Mouse (Mus musculus) neural tube, embryonic 15.5 days (tissue): ENCODE measurements around the gene Armh3. TPM values are rescaled to one million over a fixed set of nuclear protein-coding genes. Genes with fewer than 3 reads are reported as not detected.

Source experiments
- ATAC-seq: fragments of 200-750 bp; cut with Nextera tagmentation; 2 replicates; pipeline ENCODE4 v1.8.0; 2017; ENCODE audit warnings: mild to moderate bottlenecking, moderate TSS enrichment, moderate library complexity; ENCODE audit not compliant: low FRiP score
- H3K27ac ChIP-seq: fragments of 300-500 bp; sonication (generic); replicated peaks from 2 replicates; pipeline ENCODE4 v1.5.1; 2015; ENCODE audit warnings: mild to moderate bottlenecking, inconsistent platforms
- H3K27me3 ChIP-seq: fragments of 300-500 bp; sonication (generic); replicated peaks from 2 replicates; pipeline ENCODE4 v1.6.1; 2015; ENCODE audit warnings: inconsistent platforms
- H3K36me3 ChIP-seq: fragments of 300-500 bp; sonication (generic); 2 replicates; pipeline ENCODE4 v1.6.1; 2015; ENCODE audit warnings: inconsistent platforms
- H3K4me1 ChIP-seq: fragments of 300-500 bp; sonication (generic); 2 replicates; pipeline ENCODE4 v1.6.1; 2015; ENCODE audit warnings: inconsistent platforms
- H3K4me2 ChIP-seq: fragments of 300-500 bp; sonication (generic); 2 replicates; pipeline ENCODE4 v1.6.1; 2015; ENCODE audit warnings: inconsistent platforms, mild to moderate bottlenecking, moderate library complexity
- H3K4me3 ChIP-seq: fragments of 300-500 bp; sonication (generic); replicated peaks from 2 replicates; pipeline ENCODE4 v1.5.1; 2015; ENCODE audit warnings: mild to moderate bottlenecking, inconsistent platforms
- H3K9ac ChIP-seq: fragments of 300-500 bp; sonication (generic); replicated peaks from 2 replicates; pipeline ENCODE4 v1.6.1; 2015; ENCODE audit warnings: mild to moderate bottlenecking, inconsistent platforms
- H3K9me3 ChIP-seq: fragments of 300-500 bp; sonication (generic); replicated peaks from 2 replicates; pipeline ENCODE4 v1.6.1; 2016; ENCODE audit warnings: inconsistent platforms
- WGBS: fragments of 180-500 bp; shearing (Covaris S2); methylation state at CpG from one replicate; pipeline ENCODE4 v1.1.7; 2015; ENCODE audit warnings: mixed read lengths; 5-methylcytosine and 5-hydroxymethylcytosine counted together
- polyA plus RNA-seq: library from polyadenylated mRNA; unstranded; fragments of >200 nt; fragmentation: Nextera tagmentation; extraction: Ambion mirVana; gene quantifications from 2 replicates; pipeline ENCODE4 v1.2.1, GENCODE M21; 2015

The Armh3 gene
- polyA plus RNA-seq, 1 experiment from 2014 or later = 20.5 TPM

- Histone ChIP-seq H3K27me3 (no peaks in the 10 kb centered on the region), H3K27ac (0 out of 2 replicates have a peak overlapping the region, but pooled peaks have one; percentile 30), H3K4me1 (0 out of 2 replicates have a peak, but pooled peaks cover 5% of the 10 kb centered on the region), H3K4me2 (no peak overlapping the region), H3K4me3 (no peak overlapping the region), H3K9ac (no peak overlapping the region), H3K36me3 (0 out of 2 replicates have a peak, but pooled peaks cover 2% of the 10 kb centered on the region), H3K9me3 (no peaks in the 10 kb centered on the region)
- ATAC-seq = no peak
- 65% methylated on average over 4 of the region's 4 CpGs for WGBS
Observed at GRCm38 (mm10) chr19:45916461-45916860, 81.8 kb downstream of the Armh3 start.

- no peak overlapping the region for H3K27ac ChIP-seq
- 59% methylated on average over 3 of the region's 3 CpGs for WGBS
- no peaks in the 10 kb centered on the region for H3K36me3 ChIP-seq
- H3K4me1 ChIP-seq = 0 out of 2 replicates have a peak, but pooled peaks cover 5% of the 10 kb centered on the region
- no peaks in the 10 kb centered on the region for H3K27me3 ChIP-seq
- no peak overlapping the region for H3K4me2 ChIP-seq
- H3K4me3 ChIP-seq = no peak overlapping the region
- no peak overlapping the region for H3K9ac ChIP-seq
- ATAC-seq = no peak
- no peaks in the 10 kb centered on the region for H3K9me3 ChIP-seq
Observed at GRCm38 (mm10) chr19:45916026-45916425, 82.3 kb downstream of the Armh3 start.

- H3K9ac ChIP-seq = no peak overlapping the region
- H3K27me3 ChIP-seq = no peaks in the 10 kb centered on the region
- no peaks in the 10 kb centered on the region for H3K36me3 ChIP-seq
- no peaks in the 10 kb centered on the region for H3K4me1 ChIP-seq
- 42% methylated on average over 5 of the region's 5 CpGs for WGBS
- no peak for ATAC-seq
- H3K4me2 ChIP-seq = no peak overlapping the region
- no peak overlapping the region for H3K4me3 ChIP-seq
- no peaks in the 10 kb centered on the region for H3K9me3 ChIP-seq
- H3K27ac ChIP-seq = no peak overlapping the region
Observed at GRCm38 (mm10) chr19:45913036-45913435, 85.3 kb downstream of the Armh3 start.

GRCm38 (mm10) chr19:45912376-45912775 is 85.9 kb downstream of the Armh3 start:
- Histone ChIP-seq H3K9me3 (no peaks in the 10 kb centered on the region), H3K27me3 (no peaks in the 10 kb centered on the region), H3K9ac (no peak overlapping the region), H3K27ac (no peak overlapping the region), H3K36me3 (peaks cover 2% of the 10 kb centered on the region; the same call in 1 of the 2 replicates), H3K4me3 (no peak overlapping the region), H3K4me2 (no peak overlapping the region), H3K4me1 (no peaks in the 10 kb centered on the region)
- ATAC-seq = no peak
- 94% methylated on average over 6 of the region's 6 CpGs for WGBS

GRCm38 (mm10) chr19:45911236-45912025 is 86.9 kb downstream of the Armh3 start:
- no peak overlapping the region for H3K4me3 ChIP-seq
- no peak overlapping the region for H3K27ac ChIP-seq
- H3K36me3 ChIP-seq = peaks cover 8% of the 10 kb centered on the region; the same call in 1 of the 2 replicates
- ATAC-seq = no peak
- 88% methylated on average over 10 of the region's 10 CpGs for WGBS
- H3K9me3 ChIP-seq = no peaks in the 10 kb centered on the region
- no peak overlapping the region for H3K4me2 ChIP-seq
- H3K9ac ChIP-seq = no peak overlapping the region
- H3K4me1 ChIP-seq = no peaks in the 10 kb centered on the region
- H3K27me3 ChIP-seq = no peaks in the 10 kb centered on the region

- WGBS = 96% methylated on average over 3 of the region's 3 CpGs
- Histone ChIP-seq H3K36me3 (peaks cover 9% of the 10 kb centered on the region; the same call in 1 of the 2 replicates), H3K27ac (no peak overlapping the region), H3K4me3 (no peak overlapping the region), H3K27me3 (no peaks in the 10 kb centered on the region), H3K9ac (no peak overlapping the region), H3K4me2 (no peak overlapping the region), H3K4me1 (peaks cover 4% of the 10 kb centered on the region; the same call in 1 of the 2 replicates), H3K9me3 (no peaks in the 10 kb centered on the region)
- ATAC-seq = no peak
Observed at GRCm38 (mm10) chr19:45908246-45908645, 90.0 kb downstream of the Armh3 start.

- Histone ChIP-seq H3K9me3 (no peaks in the 10 kb centered on the region), H3K4me3 (no peak overlapping the region), H3K27me3 (no peaks in the 10 kb centered on the region), H3K4me1 (peaks cover 8% of the 10 kb centered on the region), H3K4me2 (no peak overlapping the region), H3K9ac (no peak overlapping the region), H3K27ac (no peak overlapping the region), H3K36me3 (peaks cover 9% of the 10 kb centered on the region; the same call in 1 of the 2 replicates)
- no peak for ATAC-seq
- WGBS = 96% methylated on average over 6 of the region's 6 CpGs
Observed at GRCm38 (mm10) chr19:45907416-45907815, 90.9 kb downstream of the Armh3 start.

GRCm38 (mm10) chr19:45903861-45904260 is 94.4 kb downstream of the Armh3 start:
- Histone ChIP-seq H3K27me3 (no peaks in the 10 kb centered on the region), H3K4me3 (no peak overlapping the region), H3K4me2 (no peak overlapping the region), H3K4me1 (peaks cover 14% of the 10 kb centered on the region), H3K36me3 (peaks cover 9% of the 10 kb centered on the region; the same call in 1 of the 2 replicates), H3K9ac (no peak overlapping the region), H3K27ac (no peak overlapping the region), H3K9me3 (no peaks in the 10 kb centered on the region)
- no peak for ATAC-seq
- WGBS = 66% methylated on average over 3 of the region's 3 CpGs

GRCm38 (mm10) chr19:45902390-45903035 is 95.8 kb downstream of the Armh3 start:
- H3K27me3 ChIP-seq = no peaks in the 10 kb centered on the region
- peaks cover 14% of the 10 kb centered on the region for H3K4me1 ChIP-seq
- H3K36me3 ChIP-seq = peaks cover 8% of the 10 kb centered on the region; the same call in 1 of the 2 replicates
- 51% methylated on average over 8 of the region's 8 CpGs for WGBS
- no peak overlapping the region for H3K9ac ChIP-seq
- H3K4me2 ChIP-seq = no peak overlapping the region
- no peak overlapping the region for H3K27ac ChIP-seq
- no peak for ATAC-seq
- no peaks in the 10 kb centered on the region for H3K9me3 ChIP-seq
- H3K4me3 ChIP-seq = no peak overlapping the region

- H3K4me1 ChIP-seq = peaks cover 14% of the 10 kb centered on the region
- no peak overlapping the region for H3K27ac ChIP-seq
- 91% methylated on average over 5 of the region's 5 CpGs for WGBS
- H3K4me2 ChIP-seq = no peak overlapping the region
- no peak overlapping the region for H3K9ac ChIP-seq
- H3K4me3 ChIP-seq = no peak overlapping the region
- H3K9me3 ChIP-seq = no peaks in the 10 kb centered on the region
- H3K36me3 ChIP-seq = no peaks in the 10 kb centered on the region
- H3K27me3 ChIP-seq = no peaks in the 10 kb centered on the region
- ATAC-seq = no peak
Observed at GRCm38 (mm10) chr19:45900836-45901235, 97.5 kb downstream of the Armh3 start.

- H3K4me3 ChIP-seq = no peak overlapping the region
- ATAC-seq = no peak
- H3K9ac ChIP-seq = no peak overlapping the region
- 0 out of 2 replicates have a peak, but pooled peaks cover 3% of the 10 kb centered on the region for H3K36me3 ChIP-seq
- no peak overlapping the region for H3K27ac ChIP-seq
- no peaks in the 10 kb centered on the region for H3K9me3 ChIP-seq
- peaks cover 3% of the 10 kb centered on the region; the same call in 1 of the 2 replicates for H3K4me1 ChIP-seq
- no peak overlapping the region for H3K4me2 ChIP-seq
- 100% methylated on average over 1 of the region's 1 CpGs for WGBS
- no peaks in the 10 kb centered on the region for H3K27me3 ChIP-seq
Observed at GRCm38 (mm10) chr19:45895726-45896125, 102.6 kb downstream of the Armh3 start.

GRCm38 (mm10) chr19:45882056-45882455 is 116.2 kb downstream of the Armh3 start:
- Histone ChIP-seq H3K27me3 (no peaks in the 10 kb centered on the region), H3K4me2 (no peak overlapping the region), H3K4me1 (no peaks in the 10 kb centered on the region), H3K9me3 (no peaks in the 10 kb centered on the region), H3K27ac (no peak overlapping the region), H3K4me3 (no peak overlapping the region), H3K36me3 (peaks cover 14% of the 10 kb centered on the region), H3K9ac (no peak overlapping the region)
- ATAC-seq = no peak
- WGBS = 38% methylated on average over 3 of the region's 3 CpGs
